Mouse (Mus musculus) frontal cortex, postnatal 14 days (tissue): Measurements from ENCODE around the gene Klk11.

Source experiments
- DNase-seq, 2 experiments: peaks; one replicate each; pipeline ENCODE4 v3.0.0; 2022; ENCODE audit warnings: low spot score in 2 of 2

Klk11 gene

DNA sequence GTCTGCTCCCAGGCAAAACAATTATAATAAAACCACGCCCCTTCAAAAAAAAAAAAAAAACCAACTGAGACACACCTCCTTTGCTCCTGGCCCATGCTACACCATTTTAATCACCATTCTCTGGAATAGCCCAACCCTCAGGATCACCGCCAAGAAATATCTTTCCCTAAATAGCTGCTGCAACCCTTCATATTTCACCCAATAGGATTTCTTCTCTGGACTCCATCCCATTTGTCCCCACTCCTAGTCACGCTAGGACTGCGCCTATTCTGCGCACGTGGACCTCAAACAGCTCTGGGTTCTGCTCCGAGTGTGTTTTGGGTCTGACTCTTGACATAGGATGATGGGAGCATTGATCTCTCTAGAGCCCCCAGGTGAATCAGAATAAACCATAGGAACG, 22.0 kb downstream of the Klk11 start:
- no peak for DNase-seq

- DNase-seq = no peak
Measured at GRCm38 (mm10) chr7:43797333-43797769, 22.9 kb downstream of the Klk11 start, which contains the start of gene Klk8. Klk8 (plus strand) TSS chr7:43797577.

DNA sequence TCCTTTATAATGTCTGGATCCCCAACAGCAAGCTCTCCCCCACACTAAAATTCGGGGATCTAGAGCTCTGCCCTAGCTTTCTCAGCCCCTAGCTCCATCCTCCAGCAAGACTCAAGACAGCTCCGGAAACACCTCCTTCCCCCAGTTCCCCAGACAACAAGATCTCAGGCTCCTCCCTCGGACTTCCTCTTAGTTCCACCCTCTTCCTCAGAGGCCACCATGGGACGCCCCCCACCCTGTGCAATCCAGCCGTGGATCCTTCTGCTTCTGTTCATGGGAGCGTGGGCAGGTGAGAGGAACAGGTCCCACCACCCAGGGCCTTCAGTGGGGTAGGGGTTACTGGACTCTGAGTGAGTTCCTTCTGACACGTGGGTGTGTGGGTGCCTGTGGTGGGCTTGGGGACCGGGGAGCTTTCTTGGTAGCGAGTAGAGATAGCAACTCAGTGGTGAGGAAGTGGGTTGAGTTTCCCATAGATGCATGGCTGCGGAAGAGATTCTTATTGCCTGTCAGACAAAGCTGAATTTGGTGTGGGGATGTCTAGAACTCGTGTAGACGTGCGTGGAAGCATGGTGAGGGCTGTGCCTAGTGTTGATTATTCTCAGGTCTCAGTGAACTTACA, 23.5 kb downstream of the Klk11 start:
- no peak for DNase-seq

DNA sequence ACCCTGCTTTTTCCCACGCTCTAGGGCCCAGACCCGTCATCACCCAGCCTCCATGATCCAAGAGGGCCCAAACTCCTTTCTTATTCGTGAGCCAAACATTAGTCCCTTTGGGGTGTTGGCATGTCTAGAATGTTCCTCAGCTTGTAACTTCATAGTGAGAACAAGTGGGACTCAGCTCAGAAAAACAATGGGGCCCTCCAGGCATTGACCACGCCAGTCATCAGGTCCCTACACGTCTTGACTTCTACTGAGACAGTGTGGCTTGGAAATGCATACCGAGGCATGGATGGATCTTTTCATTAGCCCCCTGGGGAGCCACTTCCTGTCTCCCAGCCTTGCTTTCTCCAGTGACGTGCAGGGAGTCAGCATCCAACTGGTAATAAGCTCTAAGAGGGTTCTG, 25.5 kb downstream of the Klk11 start:
- no peak for DNase-seq

DNA sequence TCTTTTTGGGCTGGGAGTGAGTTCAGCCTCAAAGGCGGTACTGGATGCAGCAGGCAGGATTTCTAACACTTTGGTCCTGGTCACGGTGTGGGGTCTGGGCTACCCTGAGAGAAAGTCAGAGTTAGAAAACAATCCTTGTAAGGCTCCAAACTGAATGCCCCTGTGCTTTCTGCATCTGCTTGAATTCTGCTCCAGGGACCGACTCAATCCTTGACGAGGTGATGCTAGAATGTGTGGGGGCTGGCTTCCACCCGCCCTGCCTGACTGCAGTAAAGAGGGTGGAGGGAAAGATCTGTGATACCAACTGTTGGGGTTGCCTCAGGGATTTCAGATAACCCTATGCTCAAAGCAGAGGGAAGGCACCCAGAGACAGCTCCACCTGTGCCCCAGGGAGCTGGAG, 36.6 kb downstream of the Klk11 start, which contains the start of gene Klk7:
TSS of gene Klk7 (plus strand) at position 301 of the 400 bp plus-strand sequence.
- no peak for DNase-seq

DNA sequence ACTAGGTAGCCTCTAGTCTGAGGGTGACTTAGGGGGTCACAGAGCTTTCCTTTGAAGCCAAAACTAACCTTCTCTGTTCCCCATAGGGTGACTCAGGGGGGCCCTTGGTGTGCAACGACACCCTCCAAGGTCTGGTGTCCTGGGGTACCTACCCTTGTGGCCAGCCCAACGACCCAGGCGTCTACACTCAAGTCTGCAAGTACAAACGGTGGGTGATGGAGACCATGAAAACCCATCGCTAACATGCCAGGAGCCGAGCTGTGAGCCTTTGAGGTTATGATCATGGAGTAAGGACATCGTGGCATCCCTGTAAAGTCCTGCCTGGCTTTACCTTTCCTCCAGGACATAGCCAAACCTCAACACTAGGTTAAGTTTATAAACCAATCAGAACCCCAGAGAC, 40.8 kb downstream of the Klk11 start:
- DNase-seq = no peak

DNA sequence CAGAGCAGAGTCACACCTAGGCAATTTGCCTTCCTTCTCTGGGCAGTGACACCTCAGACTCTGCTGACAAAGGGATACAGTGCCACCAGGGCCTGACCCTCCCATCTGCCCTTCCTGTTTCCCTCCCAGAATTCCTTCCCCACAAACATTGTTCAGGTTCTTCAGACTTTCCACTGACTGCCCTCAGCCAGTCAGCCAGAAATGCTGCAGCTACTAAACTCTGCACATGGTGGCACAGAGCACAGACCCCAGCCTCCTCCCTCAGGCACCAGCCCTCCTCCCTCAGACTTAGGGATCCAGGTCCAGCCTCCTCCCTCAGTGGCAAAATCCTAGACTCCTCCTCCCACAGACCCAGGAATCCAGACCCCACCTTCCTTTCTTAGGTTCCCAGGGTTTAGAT, 42.3 kb downstream of the Klk11 start:
- no peak for DNase-seq

DNA sequence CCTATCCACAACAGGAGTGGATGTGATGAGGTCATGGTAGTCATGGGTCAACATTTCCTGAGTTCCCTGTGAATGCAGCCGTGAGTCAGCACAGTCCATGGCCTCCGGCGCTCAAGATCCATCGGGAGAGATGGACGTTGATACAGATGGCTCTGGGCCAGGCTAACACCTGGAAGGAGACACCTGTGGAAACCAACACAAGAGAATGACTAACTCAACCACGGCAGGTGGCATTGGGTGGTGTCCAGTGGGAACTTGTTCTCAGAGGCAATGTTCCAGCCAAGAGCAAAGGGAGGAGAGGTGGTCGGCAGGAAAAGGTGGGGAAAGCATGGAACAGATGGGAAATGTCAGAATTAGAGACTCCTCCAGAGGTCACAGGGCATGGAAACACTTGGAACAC, 47.2 kb downstream of the Klk11 start:
- no peak for DNase-seq

GRCm38 (mm10) chr7:43824199-43824598, 49.8 kb downstream of the Klk11 start, which contains the start of gene Klk6:
Klk6 (plus strand) TSS chr7:43824499.
- DNase-seq = no peak

- DNase-seq = no peak
Measured at GRCm38 (mm10) chr7:43826056-43826455, 51.7 kb downstream of the Klk11 start.

GRCm38 (mm10) chr7:43827706-43828105, 53.3 kb downstream of the Klk11 start:
- no peak for DNase-seq
